Mouse (Mus musculus) embryonic facial prominence, embryonic 13.5 days (tissue): Measurements from ENCODE around the gene Galntl6. TPM values are rescaled to one million over a fixed set of nuclear protein-coding genes. Genes with fewer than 3 reads are reported as not detected.

Source experiments
- ATAC-seq: fragments of 200-750 bp; cut with Nextera tagmentation; 2 replicates; pipeline ENCODE4 v1.8.0; 2017; ENCODE audit warnings: low read depth; ENCODE audit not compliant: insufficient number of reproducible peaks, insufficient read depth, low FRiP score, low TSS enrichment
- H3K27ac ChIP-seq: fragments of 300-500 bp; sonication (generic); 2 replicates; pipeline ENCODE4 v1.5.1; 2015; ENCODE audit warnings: moderate library complexity, mild to moderate bottlenecking, inconsistent platforms
- H3K27me3 ChIP-seq: fragments of 300-500 bp; sonication (generic); 2 replicates; pipeline ENCODE4 v1.6.1; 2015; ENCODE audit warnings: mild to moderate bottlenecking, inconsistent platforms
- H3K36me3 ChIP-seq: fragments of 300-500 bp; sonication (generic); 2 replicates; pipeline ENCODE4 v1.6.1; 2015; ENCODE audit warnings: mild to moderate bottlenecking, inconsistent platforms
- H3K4me1 ChIP-seq: fragments of 300-500 bp; sonication (generic); 2 replicates; pipeline ENCODE4 v1.6.1; 2015; ENCODE audit warnings: inconsistent platforms
- H3K4me2 ChIP-seq: fragments of 300-500 bp; sonication (generic); 2 replicates; pipeline ENCODE4 v1.6.1; 2015; ENCODE audit warnings: moderate library complexity, mild to moderate bottlenecking, inconsistent platforms
- H3K4me3 ChIP-seq: fragments of 300-500 bp; sonication (generic); 2 replicates; pipeline ENCODE4 v1.5.1; 2015; ENCODE audit warnings: mild to moderate bottlenecking, inconsistent platforms
- H3K9ac ChIP-seq: fragments of 300-500 bp; sonication (generic); 2 replicates; pipeline ENCODE4 v1.6.1; 2015; ENCODE audit warnings: mild to moderate bottlenecking, inconsistent platforms
- H3K9me3 ChIP-seq: fragments of 300-500 bp; sonication (generic); 2 replicates; pipeline ENCODE4 v1.6.1; 2016; ENCODE audit warnings: inconsistent platforms
- WGBS: fragments of 180-500 bp; shearing (Covaris S2); methylation state at CpG from one replicate; pipeline ENCODE4 v1.1.7; 2015; ENCODE audit warnings: mixed read lengths; 5-methylcytosine and 5-hydroxymethylcytosine counted together
- polyA plus RNA-seq: library from polyadenylated mRNA; unstranded; fragments of >200 nt; fragmentation: Nextera tagmentation; extraction: Ambion mirVana; gene quantifications from 2 replicates; pipeline ENCODE4 v1.2.1, GENCODE M21; 2015

Gene Galntl6
- polyA plus RNA-seq, 1 experiment from 2014 or later, result 2.1 TPM

DNA sequence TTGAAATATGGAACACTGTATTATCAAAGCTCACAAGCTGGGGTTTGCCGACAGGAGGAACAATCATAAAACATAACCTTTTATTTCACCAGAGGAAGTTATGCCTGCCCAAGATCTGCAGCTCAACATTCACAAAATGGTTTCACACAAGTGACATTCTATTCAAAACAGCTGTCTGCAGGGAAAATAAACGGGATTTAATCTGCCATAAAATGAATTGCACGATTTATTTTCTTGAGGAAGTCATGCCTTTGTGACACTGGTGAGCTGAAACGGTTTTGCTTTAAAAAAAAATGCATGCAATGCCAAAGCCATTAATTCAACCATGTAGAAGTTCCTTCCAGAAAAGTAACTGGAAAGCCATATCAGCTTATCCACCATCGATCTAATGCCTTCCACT is 494.0 kb downstream of the Galntl6 start:
- no peaks in the 10 kb centered on the region for H3K36me3 ChIP-seq
- no peak overlapping the region for H3K4me2 ChIP-seq
- H3K4me1 ChIP-seq, result no peaks in the 10 kb centered on the region
- H3K9me3 ChIP-seq, result no peaks in the 10 kb centered on the region
- no peak for ATAC-seq
- H3K4me3 ChIP-seq, result no peak overlapping the region
- WGBS, result 23% methylated on average over 5 of the region's 5 CpGs
- no peak overlapping the region for H3K9ac ChIP-seq
- no peak overlapping the region for H3K27ac ChIP-seq
- no peaks in the 10 kb centered on the region for H3K27me3 ChIP-seq

DNA sequence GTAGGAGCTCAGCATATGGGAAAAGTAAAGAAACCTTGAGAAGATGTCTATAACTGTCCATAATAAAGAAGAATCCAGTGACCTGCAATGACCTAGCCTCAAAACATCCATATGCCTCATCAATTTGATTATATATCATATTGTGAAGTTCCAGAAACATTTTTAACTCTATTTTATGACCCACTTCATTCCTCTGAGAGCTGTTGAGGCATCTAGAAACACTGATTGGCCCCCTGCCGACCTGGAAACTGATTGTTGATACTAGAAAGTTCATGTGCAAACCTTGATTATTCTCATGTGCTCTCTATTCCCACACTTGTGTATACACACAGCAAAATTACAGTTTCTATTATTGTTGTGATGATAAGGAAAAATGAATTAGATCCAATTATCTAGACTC is 494.9 kb downstream of the Galntl6 start:
- no peak for ATAC-seq
- Histone ChIP-seq H3K4me1 (no peaks in the 10 kb centered on the region), H3K9me3 (no peaks in the 10 kb centered on the region), H3K27me3 (no peaks in the 10 kb centered on the region), H3K9ac (no peak overlapping the region), H3K4me2 (no peak overlapping the region), H3K27ac (no peak overlapping the region), H3K36me3 (no peaks in the 10 kb centered on the region), H3K4me3 (no peak overlapping the region)
- WGBS, result 69% methylated on average over 1 of the region's 1 CpGs

DNA sequence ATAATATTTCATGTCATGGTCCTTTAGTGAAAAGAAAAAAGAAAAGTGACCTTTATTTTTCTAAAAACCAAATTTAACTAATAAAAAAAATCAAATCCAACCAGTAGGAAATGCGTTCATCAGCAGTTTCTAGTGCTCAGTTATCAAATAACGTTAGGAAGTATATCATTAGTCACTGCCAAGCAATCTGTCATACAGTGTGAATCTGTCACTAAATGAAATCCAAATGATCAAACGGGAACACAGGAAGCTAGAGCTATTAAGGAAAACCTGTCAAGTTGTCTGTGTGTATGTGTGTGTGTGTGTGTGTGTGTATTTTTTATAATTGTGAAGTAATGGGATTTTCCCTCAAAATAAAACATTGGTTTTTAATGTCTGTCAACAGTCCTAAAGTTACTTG is 515.9 kb downstream of the Galntl6 start:
- no peak overlapping the region for H3K9ac ChIP-seq
- whole genome bisulfite sequencing, result 53% methylated on average over 3 of the region's 3 CpGs
- no peak overlapping the region for H3K4me3 ChIP-seq
- ATAC-seq, result no peak
- no peaks in the 10 kb centered on the region for H3K9me3 ChIP-seq
- H3K4me2 ChIP-seq, result no peak overlapping the region
- no peaks in the 10 kb centered on the region for H3K36me3 ChIP-seq
- no peak overlapping the region for H3K27ac ChIP-seq
- H3K27me3 ChIP-seq, result no peaks in the 10 kb centered on the region
- H3K4me1 ChIP-seq, result no peaks in the 10 kb centered on the region

DNA sequence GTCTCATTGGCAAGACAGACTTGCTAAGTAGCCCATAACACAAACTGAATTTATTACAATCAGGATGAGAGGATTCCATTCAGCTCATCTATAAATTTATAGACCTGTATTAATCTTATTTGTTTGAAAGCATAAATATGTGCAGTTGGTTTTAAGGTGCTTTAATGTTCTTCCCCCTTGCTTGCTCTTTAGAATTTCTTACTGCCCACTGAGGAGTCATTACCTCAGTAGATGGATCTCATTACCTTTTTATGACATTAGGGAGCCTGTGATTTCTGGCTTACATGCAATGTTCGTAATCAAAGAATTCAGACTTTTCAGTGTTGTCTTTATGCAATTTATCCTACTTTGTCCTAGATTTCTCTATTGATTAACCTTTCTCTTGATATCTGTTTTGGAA is 516.6 kb downstream of the Galntl6 start:
- Histone ChIP-seq H3K4me3 (no peak overlapping the region), H3K4me1 (no peaks in the 10 kb centered on the region), H3K36me3 (no peaks in the 10 kb centered on the region), H3K9me3 (no peaks in the 10 kb centered on the region), H3K4me2 (no peak overlapping the region), H3K27ac (no peak overlapping the region), H3K27me3 (no peaks in the 10 kb centered on the region), H3K9ac (no peak overlapping the region)
- 76% methylated on average over 1 of the region's 1 CpGs for WGBS
- ATAC-seq, result no peak

DNA sequence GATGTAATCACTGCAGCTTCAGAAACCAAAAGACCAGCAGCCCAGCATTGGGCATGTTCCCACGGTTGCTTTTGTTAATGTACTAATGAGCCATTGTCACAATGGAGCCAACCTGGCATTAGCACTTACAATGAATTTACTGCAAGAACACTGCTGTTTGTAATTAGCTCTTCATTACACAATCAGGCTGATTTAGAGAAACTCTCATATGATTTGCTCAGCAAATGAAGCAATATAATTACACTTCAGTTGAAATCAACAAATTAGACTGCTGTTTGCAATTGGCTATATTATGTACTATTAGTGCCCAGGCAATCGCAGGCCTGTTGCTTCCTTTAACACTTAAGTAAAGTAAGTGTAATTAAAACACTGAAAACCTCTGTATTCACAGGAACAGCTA is 540.1 kb downstream of the Galntl6 start:
- Histone ChIP-seq H3K4me2 (no peak overlapping the region), H3K27me3 (no peaks in the 10 kb centered on the region), H3K27ac (no peak overlapping the region), H3K9ac (no peak overlapping the region), H3K4me3 (no peak overlapping the region), H3K36me3 (no peaks in the 10 kb centered on the region), H3K4me1 (no peaks in the 10 kb centered on the region), H3K9me3 (no peaks in the 10 kb centered on the region)
- 60% methylated on average over 2 of the region's 2 CpGs for WGBS
- ATAC-seq, result no peak

DNA sequence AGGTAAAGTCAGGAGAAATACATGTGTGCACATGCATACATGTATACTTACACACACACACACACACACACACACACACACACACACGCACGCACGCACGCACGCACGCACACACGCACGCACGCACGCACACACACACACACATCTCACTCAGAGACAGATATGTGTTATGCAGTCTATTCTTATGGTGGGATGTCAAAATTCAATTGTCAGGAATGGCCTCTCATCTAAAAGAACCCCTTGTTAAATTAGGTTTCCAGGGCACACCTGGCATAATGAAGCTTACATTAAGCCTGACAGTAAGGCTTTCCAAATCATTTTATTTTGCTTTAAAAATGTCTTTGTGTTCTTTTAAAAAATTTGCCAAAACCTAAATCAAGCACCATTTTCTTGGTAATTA is 540.5 kb downstream of the Galntl6 start:
- WGBS, result 77% methylated on average over 10 of the region's 10 CpGs
- ATAC-seq, result no peak
- H3K4me2 ChIP-seq, result no peak overlapping the region
- H3K27ac ChIP-seq, result no peak overlapping the region
- H3K36me3 ChIP-seq, result no peaks in the 10 kb centered on the region
- no peak overlapping the region for H3K4me3 ChIP-seq
- H3K27me3 ChIP-seq, result no peaks in the 10 kb centered on the region
- H3K4me1 ChIP-seq, result no peaks in the 10 kb centered on the region
- H3K9me3 ChIP-seq, result no peaks in the 10 kb centered on the region
- H3K9ac ChIP-seq, result no peak overlapping the region

DNA sequence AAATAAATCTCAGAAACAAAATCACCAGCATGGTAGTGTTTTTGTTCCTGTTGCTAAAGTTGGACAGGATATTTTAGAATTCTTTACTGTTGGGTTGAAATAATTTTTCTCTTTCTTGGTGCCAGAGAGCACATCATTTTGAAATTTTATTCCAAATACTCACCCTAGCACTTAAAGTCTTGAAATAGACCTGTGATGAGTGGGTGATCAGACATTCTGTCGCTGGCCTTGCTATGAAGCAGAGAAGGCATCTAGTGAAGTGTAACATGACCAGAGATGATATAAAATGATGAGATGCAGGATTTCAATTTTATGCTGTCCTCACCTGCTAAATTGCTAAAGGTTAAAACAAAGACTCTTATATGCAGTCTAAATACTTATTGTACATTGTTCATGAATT is 581.3 kb downstream of the Galntl6 start:
- H3K4me3 ChIP-seq, result no peak overlapping the region
- H3K27me3 ChIP-seq, result no peaks in the 10 kb centered on the region
- no peak overlapping the region for H3K9ac ChIP-seq
- no peaks in the 10 kb centered on the region for H3K9me3 ChIP-seq
- no peaks in the 10 kb centered on the region for H3K36me3 ChIP-seq
- ATAC-seq, result no peak
- no peaks in the 10 kb centered on the region for H3K4me1 ChIP-seq
- 70% methylated on average over 1 of the region's 1 CpGs for WGBS
- H3K4me2 ChIP-seq, result no peak overlapping the region
- H3K27ac ChIP-seq, result no peak overlapping the region

DNA sequence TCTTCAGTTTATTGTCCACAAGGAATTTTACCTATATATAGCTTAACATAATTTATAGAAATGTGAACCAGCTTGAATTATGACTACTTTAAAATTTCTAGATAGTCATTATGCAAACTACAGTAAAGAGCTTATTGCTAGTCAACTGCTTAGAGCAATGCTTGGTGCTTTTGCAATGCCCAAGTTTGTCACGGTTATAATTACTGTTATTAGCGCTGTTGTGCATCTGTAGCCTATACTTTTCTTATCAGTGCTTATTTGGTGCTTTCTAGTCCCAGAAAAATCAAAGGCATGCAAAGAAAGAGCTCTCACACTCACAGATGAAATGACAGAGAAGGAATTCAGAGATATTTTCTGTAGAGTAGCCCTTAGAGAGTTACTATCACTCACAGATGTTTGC is 599.0 kb downstream of the Galntl6 start:
- H3K36me3 ChIP-seq, result no peaks in the 10 kb centered on the region
- no peaks in the 10 kb centered on the region for H3K9me3 ChIP-seq
- no peak overlapping the region for H3K4me2 ChIP-seq
- H3K9ac ChIP-seq, result no peak overlapping the region
- no peaks in the 10 kb centered on the region for H3K4me1 ChIP-seq
- no peak overlapping the region for H3K4me3 ChIP-seq
- no peaks in the 10 kb centered on the region for H3K27me3 ChIP-seq
- 72% methylated on average over 2 of the region's 2 CpGs for WGBS
- no peak overlapping the region for H3K27ac ChIP-seq
- no peak for ATAC-seq

DNA sequence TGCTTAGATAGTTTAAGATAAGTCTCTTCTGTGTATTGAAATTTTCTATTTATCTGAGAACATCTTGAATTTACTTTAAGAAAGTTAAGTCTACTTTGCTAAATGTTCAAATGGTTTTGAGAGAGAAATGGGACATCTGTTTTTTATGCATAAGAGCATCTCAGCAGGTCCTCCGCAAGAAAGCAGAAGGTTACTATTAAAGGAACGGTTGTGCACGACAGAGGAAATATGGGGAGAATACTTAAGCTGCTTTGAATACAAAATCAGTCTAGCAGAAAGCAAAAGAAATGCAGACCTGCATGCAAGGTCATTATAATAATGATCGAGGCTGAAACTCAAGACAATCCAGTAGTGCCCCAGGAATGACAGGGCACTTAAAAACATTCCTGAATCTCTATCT is 621.0 kb downstream of the Galntl6 start:
- H3K9ac ChIP-seq, result no peak overlapping the region
- 23% methylated on average over 4 of the region's 4 CpGs for WGBS
- no peak overlapping the region for H3K4me3 ChIP-seq
- no peak overlapping the region for H3K27ac ChIP-seq
- no peaks in the 10 kb centered on the region for H3K9me3 ChIP-seq
- H3K27me3 ChIP-seq, result no peaks in the 10 kb centered on the region
- no peaks in the 10 kb centered on the region for H3K36me3 ChIP-seq
- no peak overlapping the region for H3K4me2 ChIP-seq
- no peak for ATAC-seq
- H3K4me1 ChIP-seq, result no peaks in the 10 kb centered on the region

DNA sequence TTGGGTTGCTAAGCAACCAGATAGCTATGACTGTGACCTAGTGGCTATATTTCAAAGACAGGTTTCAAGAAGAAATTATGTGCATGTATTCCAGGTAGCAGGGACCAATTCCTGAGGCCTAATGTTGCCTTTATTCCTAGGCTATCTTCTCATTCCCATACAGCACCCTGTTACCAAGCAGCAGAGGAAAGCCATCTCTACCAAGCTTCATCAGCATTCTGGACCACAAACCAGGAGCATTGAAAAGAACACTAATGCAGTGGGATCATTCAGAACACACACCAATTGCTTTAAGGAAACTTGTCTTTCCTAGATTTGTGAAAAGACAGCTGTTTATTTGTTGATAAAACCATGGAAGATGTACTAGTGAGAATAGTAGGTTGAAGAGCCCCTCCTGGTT is 622.4 kb downstream of the Galntl6 start:
- Histone ChIP-seq H3K9me3 (no peaks in the 10 kb centered on the region), H3K36me3 (no peaks in the 10 kb centered on the region), H3K4me2 (no peak overlapping the region), H3K9ac (no peak overlapping the region), H3K27me3 (no peaks in the 10 kb centered on the region), H3K27ac (no peak overlapping the region), H3K4me3 (no peak overlapping the region), H3K4me1 (no peaks in the 10 kb centered on the region)
- ATAC-seq, result no peak

DNA sequence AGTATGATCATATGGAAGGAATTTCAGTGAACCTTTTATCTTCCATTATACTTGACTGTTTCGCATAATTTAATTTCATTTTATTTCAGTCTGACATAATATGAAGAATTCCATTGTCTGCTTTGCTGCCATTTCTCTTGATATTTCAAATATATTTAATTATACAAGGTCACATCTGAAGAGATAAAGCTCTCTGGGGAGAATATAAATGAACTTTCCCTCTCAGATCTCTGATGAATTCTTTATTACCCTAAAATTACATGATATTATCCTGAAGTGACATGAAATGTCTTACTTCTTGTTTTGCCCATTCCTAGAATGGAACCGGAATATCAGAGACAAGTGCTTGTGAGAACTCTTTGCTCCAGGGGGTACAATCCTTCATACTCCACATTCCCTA is 647.0 kb downstream of the Galntl6 start:
- H3K4me1 ChIP-seq, result no peaks in the 10 kb centered on the region
- H3K9ac ChIP-seq, result no peak overlapping the region
- no peak overlapping the region for H3K4me2 ChIP-seq
- no peaks in the 10 kb centered on the region for H3K36me3 ChIP-seq
- no peak overlapping the region for H3K27ac ChIP-seq
- 74% methylated on average over 2 of the region's 2 CpGs for WGBS
- H3K9me3 ChIP-seq, result no peaks in the 10 kb centered on the region
- no peak for ATAC-seq
- no peak overlapping the region for H3K4me3 ChIP-seq
- no peaks in the 10 kb centered on the region for H3K27me3 ChIP-seq

DNA sequence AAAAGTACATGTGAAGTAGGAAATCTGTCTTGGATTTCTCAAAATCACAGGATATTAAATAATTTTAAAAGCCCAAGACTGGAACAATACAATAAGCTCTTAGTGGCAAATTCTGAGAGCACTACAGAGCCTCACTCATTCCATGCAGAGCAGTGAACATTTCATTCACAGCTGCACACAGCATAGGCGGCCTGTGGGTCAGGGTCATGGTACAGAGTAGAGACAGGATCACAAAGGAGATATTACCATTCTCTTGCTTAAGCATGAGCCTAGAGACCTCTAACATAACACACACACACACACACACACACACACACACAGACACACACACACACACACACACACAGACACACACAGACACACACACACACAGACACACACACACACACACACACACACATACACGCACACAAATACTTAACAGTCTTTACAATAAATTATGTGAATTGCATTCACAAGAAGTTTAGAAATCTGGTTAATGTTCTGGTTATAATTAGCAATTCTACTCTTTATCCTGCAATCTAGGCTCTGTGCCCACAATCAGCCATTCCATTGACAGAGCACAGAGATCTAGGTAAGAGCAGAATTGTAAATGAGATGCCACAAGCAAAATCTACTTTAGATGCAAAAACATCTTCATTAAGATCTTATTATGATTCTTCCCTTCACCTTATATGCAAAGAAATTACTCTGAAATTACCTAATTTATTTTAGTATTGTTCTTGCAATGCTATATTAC is 653.7 kb downstream of the Galntl6 start:
- H3K4me1 ChIP-seq, result no peaks in the 10 kb centered on the region
- H3K9me3 ChIP-seq, result no peaks in the 10 kb centered on the region
- H3K9ac ChIP-seq, result no peak overlapping the region
- 69% methylated on average over 2 of the region's 2 CpGs for WGBS
- no peak overlapping the region for H3K27ac ChIP-seq
- ATAC-seq, result no peak
- H3K27me3 ChIP-seq, result no peaks in the 10 kb centered on the region
- H3K4me2 ChIP-seq, result no peak overlapping the region
- H3K4me3 ChIP-seq, result no peak overlapping the region
- no peaks in the 10 kb centered on the region for H3K36me3 ChIP-seq

DNA sequence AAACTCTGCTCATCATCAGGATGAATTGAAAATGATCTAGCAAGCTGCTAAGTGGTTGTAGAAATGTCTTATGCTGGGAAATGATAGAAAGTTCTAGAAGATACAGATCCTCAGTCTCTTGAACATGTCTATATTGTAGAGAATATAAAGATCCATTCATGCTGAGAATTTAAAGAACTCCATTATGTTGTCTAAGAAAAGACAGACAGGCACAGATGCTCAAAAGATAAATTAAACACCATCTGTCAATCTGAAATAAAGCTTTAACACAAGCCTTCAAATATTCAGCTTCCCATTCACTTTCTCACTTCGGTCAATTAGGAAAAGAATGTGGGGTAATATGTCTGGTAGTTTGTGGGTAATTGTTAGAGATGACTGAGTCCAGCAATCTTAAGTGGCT is 658.8 kb downstream of the Galntl6 start:
- no peaks in the 10 kb centered on the region for H3K4me1 ChIP-seq
- H3K27me3 ChIP-seq, result no peaks in the 10 kb centered on the region
- no peak overlapping the region for H3K27ac ChIP-seq
- WGBS, result 73% methylated on average over 1 of the region's 1 CpGs
- H3K36me3 ChIP-seq, result no peaks in the 10 kb centered on the region
- ATAC-seq, result no peak
- H3K9ac ChIP-seq, result no peak overlapping the region
- H3K4me3 ChIP-seq, result no peak overlapping the region
- no peaks in the 10 kb centered on the region for H3K9me3 ChIP-seq
- H3K4me2 ChIP-seq, result no peak overlapping the region
